Mouse (Mus musculus): ENCODE data around the gene Stk40.

Stk40 gene

GRCm38 (mm10) chr4:126097711-126098253 lies 6.0 kb upstream of the Stk40 start:
- DNase-seq (ENCODE audit: low spot score): no peak

DNA sequence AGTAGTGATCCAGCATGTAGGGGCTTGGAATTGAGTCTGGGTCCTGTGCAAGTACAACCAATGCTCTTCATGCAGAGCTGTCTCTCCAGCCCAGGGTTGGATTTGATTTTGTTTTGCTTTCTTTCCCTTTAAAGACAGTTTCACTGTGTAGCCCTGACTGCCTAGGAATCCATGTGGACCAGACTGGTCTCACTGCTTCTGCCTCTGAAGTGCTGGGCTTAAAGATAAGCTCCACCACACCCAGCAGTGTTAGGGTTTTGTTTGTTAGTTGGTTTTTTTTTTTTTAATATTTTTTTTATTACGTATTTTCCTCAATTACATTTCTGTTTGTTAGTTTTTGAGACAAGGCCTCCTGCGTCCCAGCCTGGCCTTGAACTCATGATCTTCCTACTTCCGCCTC lies 4.4 kb upstream of the Stk40 start:
- DNase-seq (ENCODE audit: low spot score): no peak

DNA sequence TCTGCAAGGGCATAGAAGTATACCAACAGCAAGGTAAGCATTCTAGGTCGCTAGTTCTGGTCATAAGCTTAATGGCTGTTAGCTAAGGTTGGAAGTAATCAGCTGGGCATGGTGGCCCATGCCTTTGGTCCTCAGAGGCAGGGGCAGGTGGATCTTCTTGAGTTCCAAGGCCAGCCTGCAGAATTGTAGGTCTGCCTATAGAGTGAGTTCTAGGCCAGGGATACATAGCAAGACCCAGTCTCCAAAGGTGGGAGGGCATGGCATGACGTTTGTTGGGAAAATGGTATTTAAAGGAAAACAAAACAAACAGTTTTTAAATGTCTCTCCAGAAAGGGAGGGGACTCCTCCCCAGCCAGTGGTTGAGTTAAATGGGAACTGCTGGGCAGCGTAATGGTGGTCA lies 3.0 kb upstream of the Stk40 start:
- no peak for DNase-seq (ENCODE audit: low spot score)

DNA sequence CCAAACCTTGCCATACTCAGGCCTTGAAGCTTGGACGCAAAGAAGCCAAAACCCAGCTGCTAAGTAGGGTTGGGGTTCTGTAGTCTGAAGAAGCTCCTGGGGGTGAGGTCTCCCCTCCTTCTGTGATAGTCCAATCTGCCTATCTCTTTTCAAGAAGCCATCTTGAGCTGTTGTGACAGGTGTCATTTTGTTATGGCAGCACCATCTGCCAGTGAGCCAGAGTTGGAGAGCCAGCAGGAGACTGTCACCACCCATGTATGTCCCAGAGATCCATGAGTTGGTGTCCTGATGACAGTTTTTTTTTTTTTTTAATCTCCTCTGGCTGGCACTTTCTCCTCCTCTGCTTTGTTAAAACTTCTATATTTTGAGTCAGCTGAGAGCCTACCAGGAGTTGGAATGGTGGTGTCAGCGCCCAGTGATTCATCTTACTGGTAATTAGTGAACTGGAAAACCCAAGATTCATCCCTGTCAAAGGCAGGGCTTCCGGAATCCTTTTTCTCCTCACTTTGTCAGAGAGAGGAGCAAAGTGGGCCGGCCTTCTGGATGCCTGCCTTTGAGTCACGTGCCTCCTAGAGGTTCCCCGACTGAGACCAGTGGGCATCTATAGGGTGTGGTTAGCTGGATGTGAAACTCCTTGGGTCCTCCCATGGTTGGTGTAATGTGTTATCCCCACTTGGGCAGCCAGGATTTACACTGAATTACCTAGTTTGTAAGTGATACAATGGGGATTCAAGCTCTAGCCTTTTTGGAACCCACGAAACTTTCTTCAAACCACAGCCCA lies 1.5 kb upstream of the Stk40 start:
- peak; percentile 56 for DNase-seq (ENCODE audit: low spot score)

- DNase-seq (ENCODE audit: low spot score): peak; percentile 95
Measured at GRCm38 (mm10) chr4:126103057-126103581, 638 bp upstream of the Stk40 start.

DNA sequence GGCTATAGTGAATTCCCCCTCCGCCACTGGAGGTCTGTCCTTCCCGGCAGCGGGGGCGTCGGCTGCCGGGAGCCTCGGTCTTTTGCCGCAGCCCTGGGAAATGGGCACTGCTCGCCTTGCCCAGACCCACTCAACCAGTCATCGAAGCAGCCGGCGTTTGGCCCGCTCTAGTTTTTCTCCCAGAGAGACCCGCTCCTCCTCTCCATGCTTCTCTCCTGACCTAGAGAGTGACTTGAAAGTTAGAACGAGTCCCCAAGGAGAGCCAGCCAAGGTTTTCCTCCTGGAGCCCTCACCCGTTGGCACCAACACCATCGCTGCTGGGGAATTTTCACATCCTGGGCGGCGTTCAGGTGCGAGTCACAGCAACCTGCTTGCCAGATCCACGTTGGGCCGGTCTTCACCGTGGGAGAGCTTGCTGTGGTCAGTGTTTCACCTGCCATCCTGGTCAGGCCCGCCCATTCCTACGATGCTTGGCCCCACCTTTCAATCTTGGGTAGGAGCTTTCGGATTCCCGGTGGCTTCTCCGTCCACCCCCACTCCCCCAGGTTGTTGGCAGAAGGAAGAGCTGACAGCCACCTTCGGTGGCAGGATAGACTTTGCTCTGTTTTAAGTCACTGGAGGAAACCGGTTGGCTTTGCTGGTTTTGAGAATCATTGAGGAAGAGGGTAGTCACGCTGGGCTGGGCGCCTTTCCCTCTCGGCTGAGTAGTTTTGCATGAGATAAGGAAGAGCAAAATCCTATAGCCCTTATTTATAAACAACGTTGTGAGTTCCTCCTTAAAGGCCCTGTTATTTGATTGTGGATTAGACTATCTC lies 711 bp downstream of the Stk40 start:
- DNase-seq (ENCODE audit: low spot score): peak; percentile 51

- DNase-seq (ENCODE audit: low spot score): no peak
Measured at GRCm38 (mm10) chr4:126105131-126105783, 1.5 kb downstream of the Stk40 start.

DNA sequence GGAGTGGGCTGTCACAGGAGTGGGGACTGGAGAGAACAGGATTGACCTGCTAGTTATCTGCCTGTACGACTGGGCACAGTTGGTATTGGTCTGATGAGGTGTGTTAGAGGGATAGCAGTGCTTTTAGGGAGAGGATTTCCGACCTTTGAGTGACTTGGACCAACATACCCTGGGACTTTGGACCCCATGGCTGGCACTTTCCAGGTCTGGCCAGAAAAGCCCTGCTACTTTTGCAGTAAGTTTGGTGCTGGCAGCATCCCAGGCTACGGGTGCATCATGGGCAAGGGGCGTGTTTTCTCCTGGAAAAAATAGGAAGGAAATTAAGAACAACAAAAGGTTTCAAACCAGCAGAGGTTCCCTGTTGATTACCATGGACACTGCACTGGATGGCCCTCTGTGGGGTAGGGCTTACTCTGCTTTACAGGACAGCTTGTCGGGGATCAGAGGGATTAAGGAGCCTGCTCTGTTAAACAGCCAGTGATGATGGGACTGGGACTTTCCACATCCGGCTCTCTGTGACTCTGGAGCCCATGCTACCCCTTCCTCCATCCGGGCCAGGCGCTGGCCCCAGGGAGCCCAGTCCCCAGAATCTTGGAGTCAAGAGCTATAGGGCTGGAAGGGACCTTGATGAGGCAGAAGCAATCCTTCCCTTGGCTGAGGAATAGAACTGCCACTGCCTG lies 4.4 kb downstream of the Stk40 start:
- no peak for DNase-seq (ENCODE audit: low spot score)

GRCm38 (mm10) chr4:126109613-126110373 lies 6.0 kb downstream of the Stk40 start:
- no peak for DNase-seq (ENCODE audit: low spot score)

DNA sequence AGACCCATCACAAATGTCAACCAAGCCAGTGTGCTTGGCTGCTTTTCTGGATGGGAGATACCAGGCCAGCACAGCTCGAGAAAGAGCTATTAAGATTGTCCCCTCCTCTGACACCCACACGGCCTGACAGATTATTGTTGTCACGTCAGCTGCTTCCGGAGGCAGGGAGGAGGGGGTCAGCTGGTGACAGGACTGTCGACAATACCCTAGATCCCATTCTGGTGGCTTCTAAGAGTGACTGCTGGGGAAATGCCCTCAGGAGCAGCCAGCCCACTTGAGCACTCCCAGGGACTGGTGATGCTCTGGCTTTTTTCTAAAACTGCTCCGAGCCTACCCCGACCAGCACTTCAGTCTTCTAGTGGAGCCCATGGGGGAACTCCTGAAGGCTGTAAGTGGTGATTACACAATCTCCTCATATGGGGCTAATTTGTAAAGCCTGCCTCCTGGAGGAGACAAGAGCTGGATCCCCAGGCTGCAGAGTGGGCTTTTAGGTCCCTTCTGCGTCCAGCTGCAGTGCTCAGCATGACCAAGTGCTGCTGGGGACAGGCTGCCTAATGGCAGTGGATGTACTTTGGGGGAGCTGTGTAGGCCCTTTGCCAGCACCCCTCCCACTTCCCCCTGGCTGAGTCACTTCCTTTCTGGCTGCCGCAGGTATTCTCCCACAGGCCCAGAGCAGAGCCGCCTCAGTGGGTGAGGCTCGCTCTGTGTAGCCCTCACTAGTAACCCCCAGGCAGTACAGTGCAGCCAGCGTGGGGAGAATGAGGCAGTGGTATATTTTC lies 6.8 kb downstream of the Stk40 start:
- peak; percentile 89 for DNase-seq (ENCODE audit: low spot score)

- DNase-seq (ENCODE audit: low spot score): no peak
Measured at GRCm38 (mm10) chr4:126111153-126111549, 7.4 kb downstream of the Stk40 start.

- DNase-seq (ENCODE audit: low spot score): no peak
Measured at GRCm38 (mm10) chr4:126113243-126113642, 9.5 kb downstream of the Stk40 start.

DNA sequence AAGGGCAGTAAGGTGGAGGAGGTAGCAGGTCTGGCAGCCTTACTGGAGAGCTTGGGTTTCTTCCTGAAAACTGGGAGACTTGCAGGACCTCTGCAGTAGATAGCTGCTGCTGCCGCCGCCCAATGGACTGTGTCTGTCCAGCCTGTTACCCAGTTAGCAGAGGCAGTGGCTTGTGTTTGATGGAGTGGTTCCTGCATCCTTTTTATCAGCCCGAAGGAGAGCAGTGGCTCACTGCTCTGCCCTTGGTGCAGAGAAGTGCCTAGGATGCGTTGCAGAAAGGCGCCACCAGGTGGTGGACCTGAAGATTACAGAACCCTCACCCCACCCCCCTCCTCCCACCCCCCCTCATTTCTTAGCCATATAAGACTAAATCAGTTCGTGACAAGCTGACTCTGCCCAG lies 10.2 kb downstream of the Stk40 start:
- DNase-seq (ENCODE audit: low spot score): peak; percentile 62

GRCm38 (mm10) chr4:126115411-126115810 lies 11.7 kb downstream of the Stk40 start:
- DNase-seq (ENCODE audit: low spot score): no peak

- no peak for DNase-seq (ENCODE audit: low spot score)
Measured at GRCm38 (mm10) chr4:126115871-126116521, 12.2 kb downstream of the Stk40 start.

DNA sequence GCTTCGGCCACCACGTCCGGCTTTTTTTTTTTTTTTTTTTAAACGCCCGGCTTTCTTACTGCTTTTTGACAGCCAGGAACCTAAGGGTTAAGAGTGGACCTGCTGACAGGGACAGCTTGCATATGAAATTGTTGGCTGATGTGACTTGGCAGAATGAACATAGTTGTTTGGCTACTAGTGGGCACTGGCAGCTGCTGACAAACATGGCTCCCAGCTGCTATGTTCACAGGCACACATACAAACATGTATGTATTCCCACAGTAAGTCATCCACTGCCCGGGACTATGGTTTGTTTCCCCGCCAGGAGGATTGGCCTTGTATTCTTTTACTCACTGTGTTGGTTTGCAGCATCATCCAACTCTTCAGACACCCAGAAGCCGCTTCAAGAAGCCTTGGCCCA lies 13.4 kb downstream of the Stk40 start:
- DNase-seq (ENCODE audit: low spot score): no peak

DNA sequence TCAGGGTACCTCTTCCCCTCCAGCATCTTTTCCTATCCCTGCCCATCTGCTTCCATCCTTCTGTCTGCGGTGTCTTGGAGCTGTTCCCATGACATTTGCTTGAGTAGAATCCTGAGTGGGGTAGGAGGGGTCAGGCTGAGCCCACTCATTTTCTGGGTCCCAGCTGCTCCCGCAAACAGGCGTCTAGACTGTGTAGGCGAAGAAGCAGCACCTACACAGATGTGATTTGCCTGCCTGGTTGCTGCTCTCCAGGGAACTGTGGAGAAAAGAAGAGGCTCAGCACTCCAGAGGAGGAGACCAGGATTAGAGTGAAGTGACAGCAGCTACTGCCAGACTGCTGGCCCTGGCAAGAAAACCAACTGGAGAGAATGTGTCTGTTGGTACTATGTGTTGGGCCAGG lies 14.9 kb downstream of the Stk40 start:
- no peak for DNase-seq (ENCODE audit: low spot score)

DNA sequence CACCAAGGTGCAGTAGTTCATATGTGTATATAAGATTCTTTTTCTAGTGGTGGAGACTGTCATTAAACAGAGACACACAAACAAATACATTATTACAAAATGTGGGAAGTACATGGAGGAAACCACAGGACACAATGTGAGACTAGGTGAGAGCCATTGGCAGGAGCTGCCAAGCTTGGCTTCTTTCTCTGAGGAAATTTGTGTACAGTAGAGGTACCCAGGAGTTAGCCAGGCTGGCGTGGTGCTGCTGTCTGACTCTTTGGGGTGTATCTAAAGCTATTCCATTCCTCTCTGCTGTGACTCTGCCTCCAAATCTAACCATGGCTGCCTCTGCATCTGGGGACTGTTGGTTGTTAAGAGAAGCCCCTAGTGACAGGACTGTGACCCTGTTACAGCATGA lies 15.3 kb downstream of the Stk40 start:
- no peak for DNase-seq (ENCODE audit: low spot score)

- DNase-seq (ENCODE audit: low spot score): no peak
Measured at GRCm38 (mm10) chr4:126120052-126120451, 16.3 kb downstream of the Stk40 start.

DNA sequence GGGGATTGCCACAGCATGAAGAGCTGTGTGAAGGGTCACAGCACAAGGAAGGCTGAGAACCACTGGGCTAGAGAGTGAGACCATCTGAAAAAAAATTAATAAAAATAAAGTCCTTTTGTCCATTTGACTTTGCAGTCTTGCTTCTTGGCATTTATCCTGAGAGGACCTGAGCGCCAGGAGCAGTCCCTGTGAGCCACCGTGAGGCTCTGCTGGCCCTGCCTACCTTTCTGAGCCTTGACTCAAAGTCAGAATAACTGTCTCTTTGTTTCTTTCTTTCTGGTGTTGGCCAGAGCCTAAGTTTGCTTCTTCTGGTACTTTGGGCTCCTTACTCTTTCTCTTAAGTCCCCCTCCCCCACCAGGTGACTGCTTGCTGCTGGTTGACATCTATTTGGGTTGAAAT lies 16.7 kb downstream of the Stk40 start:
- DNase-seq (ENCODE audit: low spot score): no peak

Data from urinary bladder, postnatal 14 days (tissue).